Mouse (Mus musculus) T-cell, adult 66 days (primary cell): Measurements from ENCODE around the gene Fxyd3. TPM values are rescaled to one million over a fixed set of nuclear protein-coding genes. Genes with fewer than 3 reads are reported as not detected.

Experiments used
- total RNA-seq, 2 experiments: library from RNA; stranded (reverse); gene quantifications; 3 replicates in 1 of 2; 4 replicates in 1 of 2; pipeline ENCODE4 v1.2.4; 2023

Gene Fxyd3
- total RNA-seq, result not detected

DNA sequence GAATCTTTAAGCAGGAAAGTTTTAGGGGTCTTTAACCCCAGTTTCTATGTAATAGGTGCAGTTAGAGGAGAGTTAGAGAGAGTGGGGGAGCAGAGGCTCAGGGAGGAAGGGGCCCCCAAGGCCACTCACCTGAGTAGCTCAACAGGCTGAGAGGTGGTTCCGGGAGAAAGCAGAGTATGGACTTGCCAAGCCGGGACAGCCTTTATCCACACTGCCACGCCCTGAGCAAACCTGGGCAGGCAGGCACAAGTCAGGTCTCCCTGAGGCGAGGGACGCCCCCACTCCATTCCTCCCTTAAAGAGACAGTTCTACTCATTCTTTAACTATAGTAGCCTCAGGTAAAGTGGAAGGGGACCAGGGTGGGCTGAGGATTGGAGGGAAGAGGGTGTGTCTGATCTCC, at the start of gene Fxyd3:
Gene Fxyd3, minus strand, starts transcription at position 213 of the 400 bp plus-strand sequence.

DNA sequence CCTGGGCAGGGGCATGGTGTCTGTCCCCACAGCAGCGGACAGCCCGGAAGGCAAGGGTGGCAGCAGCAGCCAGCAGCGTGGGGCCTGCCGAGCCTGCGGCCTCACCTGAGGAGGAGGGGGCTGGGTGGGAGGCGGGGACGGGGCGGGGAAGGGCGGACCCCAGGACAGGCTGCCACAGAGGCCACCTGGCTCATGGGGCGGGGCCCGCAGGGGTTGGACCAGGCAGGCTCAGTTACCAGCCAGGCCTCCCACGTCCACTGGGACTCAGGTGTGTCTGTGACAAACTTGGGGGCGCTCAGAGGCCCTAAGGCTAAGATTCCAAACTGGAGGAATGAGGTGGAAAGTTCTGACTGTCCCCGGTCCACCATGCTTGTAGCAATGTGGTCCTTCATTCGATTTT, 38.7 kb upstream of the Fxyd3 start, which contains the start of gene Hpn:
Gene Hpn, minus strand, starts transcription at position 109 of the 400 bp plus-strand sequence.

GRCm38 (mm10) chr7:31059108-31059507, 17.4 kb downstream of the Fxyd3 start, which contains the start of gene Lgi4:
Gene Lgi4, plus strand, starts transcription at chr7:31059342.

GRCm38 (mm10) chr7:31057071-31057470, 19.4 kb downstream of the Fxyd3 start, which contains the start of gene Fxyd1:
Gene Fxyd1, minus strand, starts transcription at chr7:31057199.

GRCm38 (mm10) chr7:31051321-31052021, 25.0 kb downstream of the Fxyd3 start, which contains the start of gene Fxyd7:
Gene Fxyd7, minus strand, starts transcription at chr7:31051467.

GRCm38 (mm10) chr7:31042431-31042910, 34.0 kb downstream of the Fxyd3 start, which contains the start of gene Fxyd5:
Gene Fxyd5, minus strand, starts transcription at chr7:31042481.

Other genes starting within 250 kb of the Fxyd3 start
- not detected for gene Ffar3, start 220.5 kb downstream of the Fxyd3 start, total RNA-seq
- gene Ffar1, start 215.1 kb downstream of the Fxyd3 start, total RNA-seq, result under 1 TPM in 1 of 2 experiments, not detected in 1; 0.35 TPM
- 1 to 10 TPM; 5.3 to 9.8 TPM for gene Cd22, start 196.4 kb downstream of the Fxyd3 start, total RNA-seq
- not detected for gene Mag, start 161.8 kb downstream of the Fxyd3 start, total RNA-seq
- gene Hamp2, start 152.0 kb downstream of the Fxyd3 start, total RNA-seq, result not detected
- gene Hamp, start 132.7 kb downstream of the Fxyd3 start, total RNA-seq, result not detected
- gene Usf2, start 119.9 kb downstream of the Fxyd3 start, total RNA-seq, result 100 to 1,000 TPM; 150 to 156 TPM
- 1 to 10 TPM; 3.6 to 3.7 TPM for gene Lsr, start 103.2 kb downstream of the Fxyd3 start, total RNA-seq
- gene Fam187b, start 102.9 kb downstream of the Fxyd3 start, total RNA-seq, result under 1 TPM in 1 of 2 experiments, not detected in 1; 0.20 TPM
- gene Fxyd5, start 34.2 kb downstream of the Fxyd3 start, total RNA-seq, result 100 to 1,000 TPM; 878 to 928 TPM
- 1 to 10 TPM; 1.5 to 1.6 TPM for gene Fxyd7, start 25.2 kb downstream of the Fxyd3 start, total RNA-seq
- gene Fxyd1, start 19.5 kb downstream of the Fxyd3 start, total RNA-seq, result not detected
- not detected for gene Lgi4, start 17.4 kb downstream of the Fxyd3 start, total RNA-seq
- gene Hpn, start 38.6 kb upstream of the Fxyd3 start, total RNA-seq, result 1 to 10 TPM; 1.7 to 4.2 TPM
- gene Scn1b, start 50.3 kb upstream of the Fxyd3 start, total RNA-seq, result 1 to 10 TPM; 3.6 to 4.2 TPM
- gene Gramd1a, start 79.2 kb upstream of the Fxyd3 start, total RNA-seq, result 100 to 1,000 TPM; 920 to 931 TPM
- not detected for gene Scgb2b2, start 213.8 kb upstream of the Fxyd3 start, total RNA-seq
- gene Scgb1b2, start 215.1 kb upstream of the Fxyd3 start, total RNA-seq, result not detected